Mouse (Mus musculus): ENCODE data around the gene Cyp4f15. TPM values are rescaled to one million over a fixed set of nuclear protein-coding genes. Genes with fewer than 3 reads are reported as not detected.

Gene Cyp4f15
- total and polyA plus RNA-seq, 3 experiments: not detected

DNA sequence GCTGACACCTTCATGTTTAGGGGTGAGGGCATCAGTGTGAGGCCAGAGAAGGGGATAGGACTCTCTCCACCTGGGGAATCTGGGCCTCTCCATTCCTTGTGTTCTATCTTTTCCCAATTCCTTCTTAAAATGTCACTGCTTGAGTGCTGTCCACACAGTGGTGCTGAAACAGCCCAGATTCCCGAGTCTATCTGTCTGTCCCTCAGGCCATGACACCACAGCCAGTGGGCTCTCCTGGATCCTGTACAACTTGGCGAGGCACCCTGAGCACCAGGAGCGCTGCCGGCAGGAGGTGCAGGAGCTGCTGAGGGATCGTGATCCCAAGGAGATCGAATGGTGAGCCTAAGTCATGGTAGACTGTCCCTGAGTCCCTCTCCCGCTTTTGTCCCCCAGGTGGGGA is 11.5 kb upstream of the Cyp4f15 start:
- Histone ChIP-seq H3K4me3 (replicated peaks in 1 of 3; ENCODE audit: low read depth in 2 of 3, low read length in 2 of 3, poor library complexity in 1 of 3) (no peak overlapping the region), H3K27ac (ENCODE audit: insufficient read depth, low read depth) (no peak overlapping the region), H3K36me3 (replicated peaks in 1 of 2; ENCODE audit: control insufficient read depth in 1 of 2, insufficient read depth in 1 of 2, low read length in 1 of 2) (no peaks in the 10 kb centered on the region), H3K9ac (ENCODE audit: insufficient read depth, low read depth) (no peak overlapping the region), H3K27me3 (replicated peaks) (peaks cover 4% of the 10 kb centered on the region), H3K4me2 (ENCODE audit: insufficient read depth, low read depth, poor library complexity, severe bottlenecking) (no peak overlapping the region), H3K4me1 (ENCODE audit: control insufficient read depth in 1 of 2, insufficient read depth in 2 of 2) (peaks cover 0 to 8% of the 10 kb centered on the region in 2 experiments; a peak in 2 of 4 replicates), H3K79me2 (replicated peaks; ENCODE audit: control insufficient read depth, extremely low read depth, insufficient read depth, poor library complexity, severe bottlenecking) (no peaks in the 10 kb centered on the region), H3K9me3 (replicated peaks; ENCODE audit: low read length) (no peaks in the 10 kb centered on the region)
- TF ChIP-seq JUND (conservative IDR thresholded peaks at IDR 0.05; ENCODE audit: low read depth, low read length) (no peak), MAX (IDR thresholded peaks at IDR 0.05; ENCODE audit: low read length) (no peak), MEF2A (IDR thresholded peaks at IDR 0.05; ENCODE audit: borderline replicate concordance, low read depth, low read length) (no peak), USF2 (conservative IDR thresholded peaks at IDR 0.05; ENCODE audit: low read depth, low read length) (no peak), MYC (IDR thresholded peaks at IDR 0.05; ENCODE audit: low read depth, low read length) (no peak), MAZ (IDR thresholded peaks at IDR 0.05; ENCODE audit: low read depth, low read length) (no peak), SMC3 (IDR thresholded peaks at IDR 0.05; ENCODE audit: low read depth, low read length) (no peak), POLR2AphosphoS2 (IDR thresholded peaks at IDR 0.05; ENCODE audit: low read depth, low read length) (no peak), ZKSCAN1 (IDR thresholded peaks at IDR 0.05; ENCODE audit: borderline replicate concordance, low read depth, low read length) (no peak), BHLHE40 (IDR thresholded peaks at IDR 0.05; ENCODE audit: low read depth, low read length) (no peak), CHD2 (IDR thresholded peaks at IDR 0.05; ENCODE audit: low read length) (no peak), NRF1 (IDR thresholded peaks at IDR 0.05; ENCODE audit: low read depth, low read length) (no peak), NELFE (IDR thresholded peaks at IDR 0.05; ENCODE audit: low read depth, low read length) (no peak), MAFK (IDR thresholded peaks at IDR 0.05; ENCODE audit: insufficient replicate concordance, low read length) (no peak)
- dilution Hi-C loops (cut with MboI; ENCODE audit: extremely low pct_ligation_motif_present, extremely low pct_unique_long_range_greater_than_20kb, low sequenced_read_pairs): no loop called here
- in situ Hi-C loops (cut with MboI; ENCODE audit: low pct_ligation_motif_present, low pct_unique_long_range_greater_than_20kb, low sequenced_read_pairs): loop anchor here (10.0 kb wide), 1 partner anchor 149 kb away; no protein-coding TSS in a partner anchor
- no peak for DNase-seq (ENCODE audit: extremely low read depth)

DNA sequence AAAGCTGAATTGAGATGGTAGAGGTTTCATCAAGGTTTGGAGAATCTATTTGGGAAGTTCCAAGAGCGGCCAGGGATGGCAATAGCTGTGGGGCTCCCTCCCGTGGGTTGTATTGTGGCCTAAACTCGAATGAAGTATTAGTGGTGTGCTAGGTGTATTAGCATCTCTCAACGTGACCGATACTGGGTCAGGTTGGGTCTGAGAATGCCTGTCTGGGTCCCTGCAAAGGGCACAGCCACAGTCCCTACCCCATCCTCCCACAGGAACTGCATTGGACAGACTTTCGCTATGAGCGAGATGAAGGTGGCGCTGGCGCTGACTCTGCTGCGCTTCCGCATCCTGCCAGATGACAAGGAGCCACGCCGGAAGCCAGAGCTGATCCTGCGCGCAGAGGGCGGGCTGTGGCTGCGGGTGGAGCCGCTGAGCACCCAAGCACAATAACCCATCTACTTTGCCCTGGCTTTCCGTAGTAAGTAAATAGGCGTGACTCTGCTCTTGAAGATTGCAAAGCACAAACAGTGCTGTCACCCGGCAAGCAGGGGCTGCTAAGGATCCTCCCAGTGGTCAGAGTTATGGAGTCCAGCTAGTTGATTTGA is 9.3 kb upstream of the Cyp4f15 start:
- DNase-seq (ENCODE audit: extremely low read depth): no peak
- H3K79me2 ChIP-seq (replicated peaks; ENCODE audit: control insufficient read depth, extremely low read depth, insufficient read depth, poor library complexity, severe bottlenecking): no peaks in the 10 kb centered on the region
- peaks cover 0 to 8% of the 10 kb centered on the region in 2 experiments; a peak in 2 of 4 replicates for H3K4me1 ChIP-seq (ENCODE audit: control insufficient read depth in 1 of 2, insufficient read depth in 2 of 2)
- peaks cover 4% of the 10 kb centered on the region for H3K27me3 ChIP-seq (replicated peaks)
- no peaks in the 10 kb centered on the region for H3K9me3 ChIP-seq (replicated peaks; ENCODE audit: low read length)
- no peak overlapping the region for H3K4me3 ChIP-seq (replicated peaks in 1 of 3; ENCODE audit: low read depth in 2 of 3, low read length in 2 of 3, poor library complexity in 1 of 3)
- in situ Hi-C loops (cut with MboI; ENCODE audit: low pct_ligation_motif_present, low pct_unique_long_range_greater_than_20kb, low sequenced_read_pairs): loop anchor here (10.0 kb wide), 1 partner anchor 151 kb away; no protein-coding TSS in a partner anchor
- no peak overlapping the region for H3K4me2 ChIP-seq (ENCODE audit: insufficient read depth, low read depth, poor library complexity, severe bottlenecking)
- TF ChIP-seq TBP (conservative IDR thresholded peaks at IDR 0.05; ENCODE audit: low read depth, low read length) (no peak), RCOR1 (conservative IDR thresholded peaks at IDR 0.05; ENCODE audit: low read depth, low read length) (no peak), MAZ (IDR thresholded peaks at IDR 0.05; ENCODE audit: low read depth, low read length) (no peak), HCFC1 (IDR thresholded peaks at IDR 0.05; ENCODE audit: low read depth, low read length) (no peak), ZMIZ1 (IDR thresholded peaks at IDR 0.05; ENCODE audit: low read depth, low read length) (no peak), CHD1 (IDR thresholded peaks at IDR 0.05; ENCODE audit: low read depth, low read length) (no peak), CTCF (conservative IDR thresholded peaks at IDR 0.05 in 1 of 2, IDR thresholded peaks at IDR 0.05 in 1 of 2; ENCODE audit: low read depth in 2 of 2, low read length in 2 of 2) (no peak), KAT2A (IDR thresholded peaks at IDR 0.05; ENCODE audit: insufficient replicate concordance, low read length) (no peak), MEF2A (IDR thresholded peaks at IDR 0.05; ENCODE audit: borderline replicate concordance, low read depth, low read length) (no peak), MAFK (IDR thresholded peaks at IDR 0.05; ENCODE audit: insufficient replicate concordance, low read length) (no peak), SMC3 (IDR thresholded peaks at IDR 0.05; ENCODE audit: low read depth, low read length) (no peak), POLR2AphosphoS2 (IDR thresholded peaks at IDR 0.05; ENCODE audit: low read depth, low read length) (no peak), CHD2 (IDR thresholded peaks at IDR 0.05; ENCODE audit: low read length) (no peak), PAX5 (IDR thresholded peaks at IDR 0.05; ENCODE audit: low read length) (no peak), TCF12 (IDR thresholded peaks at IDR 0.05; ENCODE audit: low read depth, low read length) (no peak)
- H3K9ac ChIP-seq (ENCODE audit: insufficient read depth, low read depth): no peak overlapping the region
- no peaks in the 10 kb centered on the region for H3K36me3 ChIP-seq (replicated peaks in 1 of 2; ENCODE audit: control insufficient read depth in 1 of 2, insufficient read depth in 1 of 2, low read length in 1 of 2)
- H3K27ac ChIP-seq (ENCODE audit: insufficient read depth, low read depth): no peak overlapping the region
- dilution Hi-C loops (cut with MboI; ENCODE audit: extremely low pct_ligation_motif_present, extremely low pct_unique_long_range_greater_than_20kb, low sequenced_read_pairs): no loop called here

Data from CH12.LX (cell line).